16 mouse cellular contexts compared by ENCODE assay signal in genomic region chr10:27891778-27892512, GRCm38 (mm10).
DNase-seq lines count a peak whose midpoint lies in the region; ATAC-seq and TF ChIP-seq lines count a peak whose summit lies in the region.
"Had no signal": no experiment of that assay in that cellular context is flagged by ENCODE, and none has a peak within 500 bp of the region (broad histone marks: within the 10 kb centered on the region; RNA-seq: fewer than 3 reads in every experiment).

No protein-coding gene starts in this region.

- ATAC-seq in heart, postnatal 0 days (ENCODE audit: insufficient read depth, low read depth): no peak
- no peak for ATAC-seq in heart, embryonic 11.5 days (replicated peaks; ENCODE audit: insufficient number of reproducible peaks, low FRiP score, low TSS enrichment)
- ATAC-seq in neural tube, embryonic 12.5 days (ENCODE audit: low FRiP score, low read depth): 0 out of 2 replicates have a peak, but pooled peaks have one; percentile 13

- H3K9ac ChIP-seq in heart, postnatal 0 days (replicated peaks; ENCODE audit: low read depth, low read length): no peak overlapping the region
- no peak overlapping the region for H3K9ac ChIP-seq in heart, embryonic 11.5 days (ENCODE audit: low read depth, low read length)
- H3K9ac ChIP-seq in neural tube, embryonic 12.5 days: no peak overlapping the region
- H3K9ac ChIP-seq: hindbrain, embryonic 12.5 days; kidney, embryonic 15.5 days; limb, embryonic 13.5 days; neural tube, embryonic 15.5 days had no signal

- H3K27ac ChIP-seq in heart, postnatal 0 days (ENCODE audit: low read depth): no peak overlapping the region
- H3K27ac ChIP-seq in heart, embryonic 11.5 days (ENCODE audit: low read depth, low read length): no peak overlapping the region
- no peak overlapping the region for H3K27ac ChIP-seq in neural tube, embryonic 12.5 days
- H3K27ac ChIP-seq: hindbrain, embryonic 12.5 days; kidney, embryonic 15.5 days; limb, embryonic 13.5 days; neural tube, embryonic 15.5 days had no signal

- H3K4me3 ChIP-seq in heart, postnatal 0 days (ENCODE audit: low read depth, low read length): no peak overlapping the region
- H3K4me3 ChIP-seq in heart, embryonic 11.5 days (ENCODE audit: low read depth, low read length): no peak overlapping the region
- H3K4me3 ChIP-seq in neural tube, embryonic 12.5 days: no peak overlapping the region
- H3K4me3 ChIP-seq: hindbrain, embryonic 12.5 days; kidney, embryonic 15.5 days; limb, embryonic 13.5 days; neural tube, embryonic 15.5 days had no signal

- no peaks in the 10 kb centered on the region for H3K9me3 ChIP-seq in heart, postnatal 0 days (replicated peaks; ENCODE audit: control insufficient read depth, low read length)
- no peaks in the 10 kb centered on the region for H3K9me3 ChIP-seq in heart, embryonic 11.5 days (replicated peaks; ENCODE audit: control insufficient read depth, low read length)
- H3K9me3 ChIP-seq in neural tube, embryonic 12.5 days: no peaks in the 10 kb centered on the region
- H3K9me3 ChIP-seq: hindbrain, embryonic 12.5 days; kidney, embryonic 15.5 days; limb, embryonic 13.5 days; neural tube, embryonic 15.5 days had no signal

- H3K4me2 ChIP-seq in heart, postnatal 0 days (ENCODE audit: low read depth, low read length): no peak overlapping the region
- no peak overlapping the region for H3K4me2 ChIP-seq in heart, embryonic 11.5 days
- no peak overlapping the region for H3K4me2 ChIP-seq in neural tube, embryonic 12.5 days (replicated peaks)
- H3K4me2 ChIP-seq: hindbrain, embryonic 12.5 days; kidney, embryonic 15.5 days; limb, embryonic 13.5 days; neural tube, embryonic 15.5 days had no signal

- peak; percentile 12 for DNase-seq in heart, postnatal 0 days (ENCODE audit: low spot score)
- DNase-seq in neural tube, embryonic 10.5 days (ENCODE audit: extremely low spot score, low spot score): no peak
- peak; percentile 28 for DNase-seq in layer of hippocampus, adult 9-11 months
- peak; percentile 39 for DNase-seq in testis, postnatal 14 days (ENCODE audit: low spot score)
- DNase-seq in thymus, postnatal 4 days: no peak
- DNase-seq in retina, postnatal 1 day: no peak
- DNase-seq: B cell, adult 2 months; cerebellum, postnatal 36 days; lung, adult 2 months; right cerebral cortex, postnatal 25 days had no signal

- H3K36me3 ChIP-seq in heart, postnatal 0 days (replicated peaks; ENCODE audit: control insufficient read depth, insufficient read depth, low read length): no peaks in the 10 kb centered on the region
- no peaks in the 10 kb centered on the region for H3K36me3 ChIP-seq in heart, embryonic 11.5 days (ENCODE audit: control insufficient read depth, insufficient read depth, low read length)
- no peaks in the 10 kb centered on the region for H3K36me3 ChIP-seq in neural tube, embryonic 12.5 days
- H3K36me3 ChIP-seq: hindbrain, embryonic 12.5 days; kidney, embryonic 15.5 days; limb, embryonic 13.5 days; neural tube, embryonic 15.5 days had no signal

- WGBS in heart, postnatal 0 days: 38% methylated on average over 2 of the region's 2 CpGs
- WGBS in heart, embryonic 11.5 days (ENCODE audit: insufficient replicate concordance): 27% methylated on average over 2 of the region's 2 CpGs
- 57% methylated on average over 2 of the region's 2 CpGs for WGBS in neural tube, embryonic 12.5 days

- H3K4me1 ChIP-seq in heart, postnatal 0 days (ENCODE audit: control insufficient read depth, insufficient read depth): no peaks in the 10 kb centered on the region
- no peaks in the 10 kb centered on the region for H3K4me1 ChIP-seq in heart, embryonic 11.5 days (ENCODE audit: control insufficient read depth, insufficient read depth, low read length)
- H3K4me1 ChIP-seq in neural tube, embryonic 12.5 days: no peaks in the 10 kb centered on the region
- H3K4me1 ChIP-seq: hindbrain, embryonic 12.5 days; kidney, embryonic 15.5 days; limb, embryonic 13.5 days; neural tube, embryonic 15.5 days had no signal

- TF ChIP-seq CTCF in heart, postnatal 0 days (IDR thresholded peaks at IDR 0.05; ENCODE audit: low read depth): no peak

- no peaks in the 10 kb centered on the region for H3K27me3 ChIP-seq in heart, postnatal 0 days (ENCODE audit: control insufficient read depth, insufficient read depth, low read length)
- H3K27me3 ChIP-seq in heart, embryonic 11.5 days (ENCODE audit: control insufficient read depth, insufficient read depth, low read length): no peaks in the 10 kb centered on the region
- H3K27me3 ChIP-seq in neural tube, embryonic 12.5 days (replicated peaks): no peaks in the 10 kb centered on the region
- H3K27me3 ChIP-seq: hindbrain, embryonic 12.5 days; kidney, embryonic 15.5 days; limb, embryonic 13.5 days; neural tube, embryonic 15.5 days had no signal

- no peak for TF ChIP-seq EP300 in heart, postnatal 0 days (IDR thresholded peaks at IDR 0.05; ENCODE audit: low read depth)

Comparison
In these comparisons a context has a peak if more than half of its experiments do, and no peak if none do; other contexts are left out.
1. DNase-seq: peak in heart, postnatal 0 days (single experiment), layer of hippocampus, adult 9-11 months (single experiment) and testis, postnatal 14 days (single experiment); none in neural tube, embryonic 10.5 days (single experiment), thymus, postnatal 4 days (single experiment) and retina, postnatal 1 day (single experiment).